Mouse (Mus musculus) forebrain, embryonic 16.5 days (tissue): ENCODE measurements around the gene Bace1. TPM values are rescaled to one million over a fixed set of nuclear protein-coding genes. Genes with fewer than 3 reads are reported as not detected.

Experiments
- ATAC-seq: fragments of 200-750 bp; cut with Nextera tagmentation; 2 replicates; pipeline ENCODE4 v1.8.0; 2017; ENCODE audit warnings: mild to moderate bottlenecking, moderate library complexity
- H3K27ac ChIP-seq: fragments of 300-500 bp; sonication (generic); 2 replicates; pipeline ENCODE4 v1.5.1; 2014; ENCODE audit warnings: low read length, control low read depth
- H3K27me3 ChIP-seq: fragments of 300-500 bp; sonication (generic); replicated peaks from 2 replicates; pipeline ENCODE4 v1.6.1; 2014; ENCODE audit warnings: low read length; ENCODE audit not compliant: control insufficient read depth, insufficient read depth
- H3K36me3 ChIP-seq: fragments of 300-500 bp; sonication (generic); 2 replicates; pipeline ENCODE4 v1.6.1; 2014; ENCODE audit not compliant: control insufficient read depth, insufficient read depth
- H3K4me1 ChIP-seq: fragments of 300-500 bp; sonication (generic); replicated peaks from 2 replicates; pipeline ENCODE4 v1.6.1; 2014; ENCODE audit warnings: low read length; ENCODE audit not compliant: control insufficient read depth, insufficient read depth
- H3K4me2 ChIP-seq: fragments of 300-500 bp; sonication (generic); 2 replicates; pipeline ENCODE4 v1.6.1; 2014; ENCODE audit warnings: mild to moderate bottlenecking, low read length, control low read depth
- H3K4me3 ChIP-seq: fragments of 300-500 bp; sonication (generic); replicated peaks from 2 replicates; pipeline ENCODE4 v1.5.1; 2014; ENCODE audit warnings: mild to moderate bottlenecking, low read length, control low read depth
- H3K9ac ChIP-seq: fragments of 300-500 bp; sonication (generic); replicated peaks from 2 replicates; pipeline ENCODE4 v1.6.1; 2014; ENCODE audit warnings: low read depth, low read length, control low read depth
- H3K9me3 ChIP-seq: fragments of 300-500 bp; sonication (generic); 2 replicates; pipeline ENCODE4 v1.6.1; 2016; ENCODE audit warnings: low read length; ENCODE audit not compliant: control insufficient read depth
- WGBS: fragments of 180-500 bp; shearing (Covaris S2); extraction: QIAGEN DNeasy Blood & Tissue Kit; methylation state at CpG from one replicate; pipeline ENCODE4 v1.1.7; 2014; 5-methylcytosine and 5-hydroxymethylcytosine counted together
- polyA plus RNA-seq: library from polyadenylated mRNA; unstranded; fragments of >200 nt; fragmentation: Nextera tagmentation; extraction: Ambion mirVana; gene quantifications from 2 replicates; pipeline ENCODE4 v1.2.1, GENCODE M21; 2015

The Bace1 gene
- polyA plus RNA-seq, 1 experiment from 2014 or later: 51.7 TPM

- peaks cover 8% of the 10 kb centered on the region for H3K4me1 ChIP-seq
- H3K27ac ChIP-seq: peak within 1 kb of the TSS; percentile 67
- no peaks in the 10 kb centered on the region for H3K9me3 ChIP-seq
- H3K9ac ChIP-seq: peak within 1 kb of the TSS; percentile 59
- no peaks in the 10 kb centered on the region for H3K36me3 ChIP-seq
- peak within 1 kb of the TSS; percentile 96 for H3K4me2 ChIP-seq
- WGBS: under 1% methylated on average over 31 of the region's 31 CpGs
- no peaks in the 10 kb centered on the region for H3K27me3 ChIP-seq
- ATAC-seq: peak; percentile 98
- peak within 1 kb of the TSS; percentile 57 for H3K4me3 ChIP-seq
These were observed 10.0 kb upstream of the Bace1 start, which contains the start of gene Cep164 for GRCm38 (mm10) chr9:45828291-45828963. Gene Cep164, minus strand, starts transcription at chr9:45828691.

- Histone ChIP-seq H3K27ac (no peak overlapping the region), H3K27me3 (no peaks in the 10 kb centered on the region), H3K4me1 (peaks cover 8% of the 10 kb centered on the region), H3K9ac (no peak overlapping the region), H3K4me2 (peak overlapping the region; percentile 96), H3K9me3 (no peaks in the 10 kb centered on the region), H3K4me3 (peak overlapping the region; percentile 57), H3K36me3 (no peaks in the 10 kb centered on the region)
- 25% methylated on average over 10 of the region's 10 CpGs for WGBS
- peak; percentile 60 for ATAC-seq
These were observed 9.3 kb upstream of the Bace1 start for GRCm38 (mm10) chr9:45829107-45829506.

- no peaks in the 10 kb centered on the region for H3K27me3 ChIP-seq
- no peaks in the 10 kb centered on the region for H3K9me3 ChIP-seq
- H3K9ac ChIP-seq: no peak overlapping the region
- no peak overlapping the region for H3K4me2 ChIP-seq
- H3K36me3 ChIP-seq: no peaks in the 10 kb centered on the region
- peaks cover under 1% of the 10 kb centered on the region for H3K4me1 ChIP-seq
- ATAC-seq: no peak
- 82% methylated on average over 2 of the region's 2 CpGs for WGBS
- H3K4me3 ChIP-seq: no peak overlapping the region
- H3K27ac ChIP-seq: no peak overlapping the region
These were observed 5.5 kb upstream of the Bace1 start for GRCm38 (mm10) chr9:45832898-45833297.

- ATAC-seq: no peak
- H3K27ac ChIP-seq: no peak overlapping the region
- H3K4me3 ChIP-seq: no peak overlapping the region
- H3K9me3 ChIP-seq: no peaks in the 10 kb centered on the region
- H3K27me3 ChIP-seq: no peaks in the 10 kb centered on the region
- no peaks in the 10 kb centered on the region for H3K36me3 ChIP-seq
- H3K4me1 ChIP-seq: no peaks in the 10 kb centered on the region; the same call in 1 of the 2 replicates
- WGBS: 78% methylated on average over 2 of the region's 2 CpGs
- H3K4me2 ChIP-seq: no peak overlapping the region
- H3K9ac ChIP-seq: no peak overlapping the region
These were observed 4.9 kb upstream of the Bace1 start for GRCm38 (mm10) chr9:45833461-45833860.

- no peaks in the 10 kb centered on the region for H3K36me3 ChIP-seq
- WGBS: 21% methylated on average over 4 of the region's 4 CpGs
- H3K4me2 ChIP-seq: peak overlapping the region; percentile 30; the same call in 1 of the 2 replicates
- peaks cover 31% of the 10 kb centered on the region for H3K4me1 ChIP-seq
- no peak overlapping the region for H3K9ac ChIP-seq
- no peak overlapping the region for H3K27ac ChIP-seq
- no peak for ATAC-seq
- no peaks in the 10 kb centered on the region for H3K27me3 ChIP-seq
- peak overlapping the region; percentile 93 for H3K4me3 ChIP-seq
- H3K9me3 ChIP-seq: no peaks in the 10 kb centered on the region
These were observed 329 bp upstream of the Bace1 start for GRCm38 (mm10) chr9:45838069-45838433.

- 10% methylated on average over 17 of the region's 17 CpGs for WGBS
- H3K36me3 ChIP-seq: no peaks in the 10 kb centered on the region
- ATAC-seq: no peak
These were observed 980 bp downstream of the Bace1 start for GRCm38 (mm10) chr9:45839139-45839981.

GRCm38 (mm10) chr9:45839982-45840300, 1.6 kb downstream of the Bace1 start:
- no peaks in the 10 kb centered on the region for H3K27me3 ChIP-seq
- H3K27ac ChIP-seq: no peak overlapping the region
- 0 out of 2 replicates have a peak overlapping the region, but pooled peaks have one; percentile 18 for H3K9ac ChIP-seq
- H3K36me3 ChIP-seq: no peaks in the 10 kb centered on the region
- H3K9me3 ChIP-seq: no peaks in the 10 kb centered on the region
- no peak for ATAC-seq
- H3K4me2 ChIP-seq: peak overlapping the region; percentile 59
- peaks cover 31% of the 10 kb centered on the region for H3K4me1 ChIP-seq
- 73% methylated on average over 7 of the region's 7 CpGs for WGBS
- peak overlapping the region; percentile 93 for H3K4me3 ChIP-seq

More at GRCm38 (mm10) chr9:45839139-45839981, 980 bp downstream of the Bace1 start:
- Histone ChIP-seq H3K9ac (peak overlapping the region; percentile 93), H3K27ac (peak overlapping the region; percentile 49; the same call in 1 of the 2 replicates), H3K4me2 (peak overlapping the region; percentile 59), H3K4me3 (peak overlapping the region; percentile 93), H3K9me3 (no peaks in the 10 kb centered on the region), H3K27me3 (no peaks in the 10 kb centered on the region), H3K4me1 (peaks cover 31% of the 10 kb centered on the region)

- 0 out of 2 replicates have a peak overlapping the region, but pooled peaks have one; percentile 18 for H3K9ac ChIP-seq
- WGBS: 76% methylated on average over 5 of the region's 5 CpGs
These were observed 2.0 kb downstream of the Bace1 start for GRCm38 (mm10) chr9:45840331-45840730.

DNA sequence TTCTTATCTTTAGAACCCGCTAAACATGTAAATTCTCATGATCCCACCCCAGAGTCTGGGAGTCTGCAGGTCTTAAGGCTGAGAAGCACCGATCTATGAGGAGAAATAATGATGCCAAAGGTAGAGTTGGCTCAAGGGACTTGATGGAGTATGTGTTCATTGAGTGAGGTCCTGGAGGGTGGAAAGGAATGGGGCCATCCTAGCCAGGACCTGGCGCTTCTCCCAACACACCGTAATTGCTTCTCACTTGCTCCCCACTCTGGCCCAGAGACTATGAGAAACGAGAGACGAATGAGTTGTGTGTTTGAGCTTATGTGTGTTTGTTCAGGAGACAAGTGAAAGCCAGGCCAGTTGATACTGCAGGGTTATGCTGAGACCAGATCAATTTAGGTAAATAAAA, 3.1 kb downstream of the Bace1 start:
- Histone ChIP-seq H3K4me1 (peaks cover 31% of the 10 kb centered on the region), H3K27ac (no peak overlapping the region), H3K9ac (no peak overlapping the region), H3K4me2 (no peak overlapping the region), H3K9me3 (no peaks in the 10 kb centered on the region), H3K36me3 (no peaks in the 10 kb centered on the region), H3K4me3 (no peak overlapping the region), H3K27me3 (no peaks in the 10 kb centered on the region)
- no peak for ATAC-seq
- 79% methylated on average over 6 of the region's 6 CpGs for WGBS

More at GRCm38 (mm10) chr9:45840331-45840730, 2.0 kb downstream of the Bace1 start:
- H3K9me3 ChIP-seq: no peaks in the 10 kb centered on the region
- H3K4me1 ChIP-seq: peaks cover 31% of the 10 kb centered on the region
- H3K27me3 ChIP-seq: no peaks in the 10 kb centered on the region
- H3K4me3 ChIP-seq: peak overlapping the region; percentile 93; the same call in 1 of the 2 replicates
- H3K4me2 ChIP-seq: peak overlapping the region; percentile 59
- no peaks in the 10 kb centered on the region for H3K36me3 ChIP-seq
- no peak overlapping the region for H3K27ac ChIP-seq
- no peak for ATAC-seq
